Mouse (Mus musculus) liver, embryonic 11.5 days (tissue): ENCODE measurements around the gene Crygb. TPM values are rescaled to one million over a fixed set of nuclear protein-coding genes. Genes with fewer than 3 reads are reported as not detected.

Experiments used
- ATAC-seq: fragments of 200-750 bp; cut with Nextera tagmentation; replicated peaks from 2 replicates; pipeline ENCODE4 v1.8.0; 2017; ENCODE audit warnings: moderate number of reproducible peaks, mild to moderate bottlenecking, moderate TSS enrichment, moderate library complexity; ENCODE audit not compliant: low FRiP score
- DNase-seq: peaks from one replicate; pipeline ENCODE4 v3.0.0-alpha.2; 2017; ENCODE audit warnings: low spot score
- H3K27ac ChIP-seq: fragments of 300-500 bp; sonication (generic); 2 replicates; pipeline ENCODE4 v1.5.1; 2014; ENCODE audit warnings: mild to moderate bottlenecking, low read depth, low read length, control low read depth
- H3K27me3 ChIP-seq: fragments of 300-500 bp; sonication (generic); replicated peaks from 2 replicates; pipeline ENCODE4 v1.6.1; 2014; ENCODE audit warnings: low read length, mixed read lengths; ENCODE audit not compliant: control insufficient read depth, insufficient read depth
- H3K36me3 ChIP-seq: fragments of 300-500 bp; sonication (generic); 2 replicates; pipeline ENCODE4 v1.6.1; 2014; ENCODE audit warnings: mild to moderate bottlenecking, low read length, moderate library complexity, mixed read lengths; ENCODE audit not compliant: control insufficient read depth, insufficient read depth
- H3K4me1 ChIP-seq: fragments of 300-500 bp; sonication (generic); replicated peaks from 2 replicates; pipeline ENCODE4 v1.6.1; 2014; ENCODE audit warnings: low read length, mixed read lengths; ENCODE audit not compliant: control insufficient read depth, insufficient read depth
- H3K4me2 ChIP-seq: fragments of 300-500 bp; sonication (generic); 2 replicates; pipeline ENCODE4 v1.6.1; 2014; ENCODE audit warnings: mild to moderate bottlenecking, control low read depth, moderate library complexity
- H3K4me3 ChIP-seq: fragments of 300-500 bp; sonication (generic); 2 replicates; pipeline ENCODE4 v1.5.1; 2014; ENCODE audit warnings: low read depth, low read length, control low read depth
- H3K9ac ChIP-seq: fragments of 300-500 bp; sonication (generic); 2 replicates; pipeline ENCODE4 v1.6.1; 2014; ENCODE audit warnings: low read depth, low read length, control low read depth
- H3K9me3 ChIP-seq: fragments of 300-500 bp; sonication (generic); 2 replicates; pipeline ENCODE4 v1.6.1; 2016; ENCODE audit warnings: low read length, inconsistent platforms, mixed read lengths; ENCODE audit not compliant: control insufficient read depth
- polyA plus RNA-seq: library from polyadenylated mRNA; unstranded; fragments of >200 nt; fragmentation: Nextera tagmentation; extraction: Ambion mirVana; gene quantifications from 2 replicates; pipeline ENCODE4 v1.2.1, GENCODE M21; 2014

Crygb gene
- polyA plus RNA-seq, 1 experiment from 2014 or later: not detected

GRCm38 (mm10) chr1:65032641-65033040 is 49.4 kb downstream of the Crygb start, which contains the start of gene Akr1cl:
Gene Akr1cl, minus strand, starts transcription at chr1:65032759.
- Histone ChIP-seq H3K27me3 (no peaks in the 10 kb centered on the region), H3K4me2 (no peak within 1 kb of the TSS)

More at GRCm38 (mm10) chr1:65032641-65033040, 49.4 kb downstream of the Crygb start, which contains the start of gene Akr1cl:
- no peaks in the 10 kb centered on the region for H3K36me3 ChIP-seq
- no peak within 1 kb of the TSS for H3K4me3 ChIP-seq
- no peaks in the 10 kb centered on the region for H3K4me1 ChIP-seq
- no peak for DNase-seq
- ATAC-seq: no peak
- H3K9me3 ChIP-seq: no peaks in the 10 kb centered on the region
- H3K9ac ChIP-seq: no peak within 1 kb of the TSS
- no peak within 1 kb of the TSS for H3K27ac ChIP-seq

Other genes starting within 250 kb of the Crygb start
- 3.8 and 5.6 TPM in 2 replicates for gene Plekhm3, start 125.5 kb downstream of the Crygb start, polyA plus RNA-seq
- 0.23 TPM in 1 of 2 replicates, not detected in the other for gene Akr1cl, start 49.5 kb downstream of the Crygb start, polyA plus RNA-seq
- gene Cryge, start 31.1 kb downstream of the Crygb start, polyA plus RNA-seq: not detected in 2 replicates
- gene Crygd, start 18.8 kb downstream of the Crygb start, polyA plus RNA-seq: not detected in 2 replicates
- not detected in 2 replicates for gene Crygc, start 8.6 kb downstream of the Crygb start, polyA plus RNA-seq
- not detected in 2 replicates for gene Cryga, start 21.1 kb upstream of the Crygb start, polyA plus RNA-seq
- gene Gm28845, start 37.3 kb upstream of the Crygb start, polyA plus RNA-seq: not detected in 2 replicates
- gene D630023F18Rik, start 40.9 kb upstream of the Crygb start, polyA plus RNA-seq: 0.32 and 0.49 TPM in 2 replicates
- gene Idh1, start 104.2 kb upstream of the Crygb start, polyA plus RNA-seq: 106 and 118 TPM in 2 replicates
- gene Pikfyve, start 104.4 kb upstream of the Crygb start, polyA plus RNA-seq: 9.8 and 10.7 TPM in 2 replicates
- gene Pth2r, start 199.8 kb upstream of the Crygb start, polyA plus RNA-seq: not detected in 2 replicates